Mouse (Mus musculus) C2C12 (cell line): Measurements from ENCODE around the gene Gm14496.

Source experiments
- CEBPB ChIP-seq: IDR thresholded peaks from one replicate; pipeline ENCODE4 v1.6.1; 2011; ENCODE audit warnings: low read depth, mild to moderate bottlenecking, control low read depth, moderate library complexity
- CTCF ChIP-seq: IDR thresholded peaks from one replicate; pipeline ENCODE4 v1.5.1; 2011; ENCODE audit not compliant: control insufficient read depth, insufficient read depth, insufficient read length
- MAX ChIP-seq: IDR thresholded peaks from one replicate; pipeline ENCODE4 v1.6.1; 2011; ENCODE audit warnings: mild to moderate bottlenecking, control low read depth
- MYOD1 ChIP-seq: IDR thresholded peaks from one replicate; pipeline ENCODE4 v1.6.1; 2011; ENCODE audit warnings: low read depth; ENCODE audit not compliant: control insufficient read depth, insufficient read length

DNA sequence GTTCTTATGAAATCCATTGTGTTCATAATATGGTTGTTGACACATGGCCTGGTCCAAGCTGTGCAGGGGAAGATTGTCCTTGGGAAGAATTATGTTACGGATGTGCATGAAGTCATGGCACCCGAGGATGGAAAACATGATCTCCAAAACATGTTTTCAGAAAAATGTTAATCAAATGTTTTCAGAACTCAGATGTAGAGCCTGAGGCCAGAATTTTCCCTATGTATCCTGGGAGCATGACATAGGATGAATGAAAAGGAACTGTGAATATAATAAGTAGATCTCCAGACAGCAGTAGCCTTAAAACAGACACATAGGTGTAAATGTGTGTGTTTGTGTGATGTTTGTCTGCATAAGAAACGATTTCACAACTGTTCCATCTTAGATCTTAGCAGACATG lies at the start of gene Gm14496:
- TF ChIP-seq CTCF = no peak
- no peak for TF ChIP-seq CEBPB
- no peak for TF ChIP-seq MAX
- TF ChIP-seq MYOD1 = no peak
